Mouse (Mus musculus): Measurements from ENCODE around the gene Clcn5. TPM values are rescaled to one million over a fixed set of nuclear protein-coding genes. Genes with fewer than 3 reads are reported as not detected.

The Clcn5 gene
- polyA plus RNA-seq, 1 experiment from 2014 or later: 8.0 TPM

- Histone ChIP-seq H3K27ac (replicated peaks) (peak overlapping the region; percentile 89), H3K36me3 (no peaks in the 10 kb centered on the region), H3K9ac (replicated peaks) (peak overlapping the region; percentile 54), H3K4me2 (peak overlapping the region; percentile 51), H3K9me3 (replicated peaks) (no peaks in the 10 kb centered on the region), H3K4me1 (no peaks in the 10 kb centered on the region), H3K4me3 (replicated peaks) (peak overlapping the region; percentile 46), H3K27me3 (replicated peaks) (no peaks in the 10 kb centered on the region)
- ATAC-seq (ENCODE audit: low FRiP score): peak; percentile 91
- WGBS: 18% methylated on average over 17 of the region's 17 CpGs
Observed at GRCm38 (mm10) chrX:7188311-7188807, 130.8 kb downstream of the Clcn5 start.

GRCm38 (mm10) chrX:7187455-7188310, 131.5 kb downstream of the Clcn5 start:
- peak; percentile 70 for ATAC-seq (ENCODE audit: low FRiP score)
- H3K4me2 ChIP-seq: peak overlapping the region; percentile 51
- H3K27ac ChIP-seq (replicated peaks): peak overlapping the region; percentile 89

GRCm38 (mm10) chrX:7170156-7170555, 149.0 kb downstream of the Clcn5 start:
- Histone ChIP-seq H3K27me3 (replicated peaks) (no peaks in the 10 kb centered on the region), H3K4me2 (no peak overlapping the region), H3K9me3 (replicated peaks) (no peaks in the 10 kb centered on the region), H3K27ac (replicated peaks) (no peak overlapping the region), H3K4me1 (no peaks in the 10 kb centered on the region), H3K9ac (replicated peaks) (no peak overlapping the region), H3K36me3 (0 out of 2 replicates have a peak, but pooled peaks cover 5% of the 10 kb centered on the region), H3K4me3 (replicated peaks) (no peak overlapping the region)
- ATAC-seq (ENCODE audit: low FRiP score): no peak
- 87% methylated on average over 5 of the region's 5 CpGs for WGBS

More at GRCm38 (mm10) chrX:7187455-7188310, 131.5 kb downstream of the Clcn5 start:
- H3K4me1 ChIP-seq: no peaks in the 10 kb centered on the region
- peak overlapping the region; percentile 46 for H3K4me3 ChIP-seq (replicated peaks)
- H3K27me3 ChIP-seq (replicated peaks): no peaks in the 10 kb centered on the region
- H3K9ac ChIP-seq (replicated peaks): peak overlapping the region; percentile 54
- WGBS: 33% methylated on average over 10 of the region's 10 CpGs
- no peaks in the 10 kb centered on the region for H3K36me3 ChIP-seq
- no peaks in the 10 kb centered on the region for H3K9me3 ChIP-seq (replicated peaks)

- Histone ChIP-seq H3K27ac (replicated peaks) (no peak overlapping the region), H3K36me3 (0 out of 2 replicates have a peak, but pooled peaks cover 5% of the 10 kb centered on the region), H3K9me3 (replicated peaks) (no peaks in the 10 kb centered on the region), H3K9ac (replicated peaks) (no peak overlapping the region), H3K4me1 (no peaks in the 10 kb centered on the region), H3K4me3 (replicated peaks) (no peak overlapping the region), H3K4me2 (no peak overlapping the region), H3K27me3 (replicated peaks) (no peaks in the 10 kb centered on the region)
- WGBS: 89% methylated on average over 5 of the region's 5 CpGs
- ATAC-seq (ENCODE audit: low FRiP score): no peak
Observed at GRCm38 (mm10) chrX:7168799-7169198, 150.4 kb downstream of the Clcn5 start.

GRCm38 (mm10) chrX:7157976-7158375, 161.2 kb downstream of the Clcn5 start:
- ATAC-seq (ENCODE audit: low FRiP score): no peak
- WGBS: 70% methylated on average over 3 of the region's 3 CpGs
- H3K27ac ChIP-seq (replicated peaks): no peak overlapping the region
- H3K27me3 ChIP-seq (replicated peaks): no peaks in the 10 kb centered on the region
- 0 out of 2 replicates have a peak, but pooled peaks cover 3% of the 10 kb centered on the region for H3K4me1 ChIP-seq
- no peak overlapping the region for H3K4me3 ChIP-seq (replicated peaks)
- no peak overlapping the region for H3K4me2 ChIP-seq
- no peaks in the 10 kb centered on the region for H3K9me3 ChIP-seq (replicated peaks)
- H3K9ac ChIP-seq (replicated peaks): no peak overlapping the region
- H3K36me3 ChIP-seq: peaks cover 16% of the 10 kb centered on the region

GRCm38 (mm10) chrX:7156026-7156732, 163.0 kb downstream of the Clcn5 start:
- ATAC-seq (ENCODE audit: low FRiP score): peak; percentile 55; the same call in 1 of the 2 replicates
- H3K27me3 ChIP-seq (replicated peaks): no peaks in the 10 kb centered on the region
- no peak overlapping the region for H3K4me2 ChIP-seq
- peaks cover 9% of the 10 kb centered on the region for H3K36me3 ChIP-seq
- no peak overlapping the region for H3K9ac ChIP-seq (replicated peaks)
- no peak overlapping the region for H3K27ac ChIP-seq (replicated peaks)
- 39% methylated on average over 6 of the region's 6 CpGs for WGBS
- H3K9me3 ChIP-seq (replicated peaks): no peaks in the 10 kb centered on the region
- H3K4me3 ChIP-seq (replicated peaks): no peak overlapping the region
- H3K4me1 ChIP-seq: 0 out of 2 replicates have a peak, but pooled peaks cover 3% of the 10 kb centered on the region

- Histone ChIP-seq H3K36me3 (no peaks in the 10 kb centered on the region), H3K9me3 (replicated peaks) (no peaks in the 10 kb centered on the region), H3K27ac (replicated peaks) (no peak overlapping the region), H3K4me2 (no peak overlapping the region), H3K9ac (replicated peaks) (no peak overlapping the region), H3K4me1 (no peaks in the 10 kb centered on the region), H3K4me3 (replicated peaks) (no peak overlapping the region), H3K27me3 (replicated peaks) (no peaks in the 10 kb centered on the region)
- no peak for ATAC-seq (ENCODE audit: low FRiP score)
- 77% methylated on average over 4 of the region's 4 CpGs for WGBS
Observed at GRCm38 (mm10) chrX:7150129-7150528, 169.0 kb downstream of the Clcn5 start.

GRCm38 (mm10) chrX:7146156-7146555, 173.0 kb downstream of the Clcn5 start:
- H3K9me3 ChIP-seq (replicated peaks): no peaks in the 10 kb centered on the region
- 72% methylated on average over 7 of the region's 7 CpGs for WGBS
- no peaks in the 10 kb centered on the region for H3K27me3 ChIP-seq (replicated peaks)
- H3K4me1 ChIP-seq: no peaks in the 10 kb centered on the region
- H3K9ac ChIP-seq (replicated peaks): no peak overlapping the region
- H3K27ac ChIP-seq (replicated peaks): no peak overlapping the region
- no peak for ATAC-seq (ENCODE audit: low FRiP score)
- H3K4me2 ChIP-seq: no peak overlapping the region
- H3K36me3 ChIP-seq: no peaks in the 10 kb centered on the region
- H3K4me3 ChIP-seq (replicated peaks): no peak overlapping the region

GRCm38 (mm10) chrX:7121618-7122280, 197.4 kb downstream of the Clcn5 start:
- Histone ChIP-seq H3K4me3 (replicated peaks) (no peak overlapping the region), H3K36me3 (no peaks in the 10 kb centered on the region), H3K27ac (replicated peaks) (no peak overlapping the region), H3K9ac (replicated peaks) (no peak overlapping the region), H3K27me3 (replicated peaks) (no peaks in the 10 kb centered on the region), H3K9me3 (replicated peaks) (no peaks in the 10 kb centered on the region), H3K4me1 (no peaks in the 10 kb centered on the region), H3K4me2 (no peak overlapping the region)
- no peak for ATAC-seq (ENCODE audit: low FRiP score)
- WGBS: 85% methylated on average over 4 of the region's 4 CpGs

- H3K9me3 ChIP-seq (replicated peaks): no peaks in the 10 kb centered on the region
- ATAC-seq (ENCODE audit: low FRiP score): no peak
- no peak overlapping the region for H3K4me3 ChIP-seq (replicated peaks)
- H3K27me3 ChIP-seq (replicated peaks): no peaks in the 10 kb centered on the region
- WGBS: 80% methylated on average over 3 of the region's 3 CpGs
- H3K4me2 ChIP-seq: no peak overlapping the region
- H3K4me1 ChIP-seq: no peaks in the 10 kb centered on the region
- H3K27ac ChIP-seq (replicated peaks): no peak overlapping the region
- no peak overlapping the region for H3K9ac ChIP-seq (replicated peaks)
- no peaks in the 10 kb centered on the region for H3K36me3 ChIP-seq
Observed at GRCm38 (mm10) chrX:7114885-7115284, 204.3 kb downstream of the Clcn5 start.

Measured in neural tube, embryonic 15.5 days (tissue).